Mouse (Mus musculus): Measurements from ENCODE around the gene Pcbp1. TPM values are rescaled to one million over a fixed set of nuclear protein-coding genes. Genes with fewer than 3 reads are reported as not detected.
A peak's percentile ranks its signal among the peaks of the same experiment; 100 is the strongest.

Pcbp1 gene
- total and polyA plus RNA-seq, 3 experiments: 74.2 to 385 TPM; not detected in 1

- Histone ChIP-seq H3K4me1 (ENCODE audit: control insufficient read depth in 1 of 2, insufficient read depth in 2 of 2, low read length in 2 of 2) (peaks cover 6 to 18% of the 10 kb centered on the region in 2 experiments; a peak in 3 of 4 replicates), H3K9me3 (replicated peaks; ENCODE audit: insufficient read depth, low read length) (no peaks in the 10 kb centered on the region), H3K36me3 (ENCODE audit: control insufficient read depth in 1 of 2, insufficient read depth in 2 of 2, low read length in 2 of 2) (peaks cover 0 to 20% of the 10 kb centered on the region in 2 experiments; a peak in 2 of 4 replicates), H3K4me3 (ENCODE audit: control insufficient read depth in 1 of 2, insufficient read depth in 1 of 2, low read depth in 2 of 2, low read length in 2 of 2) (no peak overlapping the region), H3K9ac (ENCODE audit: control insufficient read depth, low read depth, low read length, poor library complexity, severe bottlenecking) (no peak overlapping the region), H3K27me3 (ENCODE audit: control insufficient read depth in 1 of 2, insufficient read depth in 2 of 2, low read length in 2 of 2) (no peaks in the 10 kb centered on the region), H3K79me2 (ENCODE audit: control insufficient read depth, insufficient read depth, low read length, poor library complexity) (peaks cover 4% of the 10 kb centered on the region; the same call in 1 of the 2 replicates), H3K27ac (ENCODE audit: control insufficient read depth, low read depth, low read length) (no peak overlapping the region)
- no peak for TF ChIP-seq SIN3A (IDR thresholded peaks at IDR 0.05; ENCODE audit: low read length)
- no peak for TF ChIP-seq MYC (IDR thresholded peaks at IDR 0.05; ENCODE audit: low read depth, low read length)
- TF ChIP-seq CTCF (IDR thresholded peaks at IDR 0.05 in 2 of 3, conservative IDR thresholded peaks at IDR 0.05 in 1 of 3; ENCODE audit: control insufficient read depth in 1 of 3, insufficient read depth in 1 of 3, low read depth in 2 of 3, low read length in 3 of 3, poor library complexity in 1 of 3, severe bottlenecking in 1 of 3): no peak
- no peak for TF ChIP-seq BHLHE40 (IDR thresholded peaks at IDR 0.05; ENCODE audit: borderline replicate concordance, low read depth, low read length)
- TF ChIP-seq UBTF (IDR thresholded peaks at IDR 0.05; ENCODE audit: borderline replicate concordance, insufficient read depth, low read depth, low read length): no peak
- no peak for TF ChIP-seq HCFC1 (IDR thresholded peaks at IDR 0.05; ENCODE audit: low read depth, low read length)
- no peak for TF ChIP-seq JUND (IDR thresholded peaks at IDR 0.05; ENCODE audit: low read depth, low read length)
- no peak for TF ChIP-seq MXI1 (IDR thresholded peaks at IDR 0.05; ENCODE audit: low read depth, low read length)
- no peak for TF ChIP-seq TAL1 (IDR thresholded peaks at IDR 0.05; ENCODE audit: low read length)
- no peak for TF ChIP-seq TBP (IDR thresholded peaks at IDR 0.05; ENCODE audit: low read depth, low read length)
- no peak for TF ChIP-seq RCOR1 (IDR thresholded peaks at IDR 0.05; ENCODE audit: low read depth, low read length)
- TF ChIP-seq NELFE (IDR thresholded peaks at IDR 0.05; ENCODE audit: low read depth, low read length): no peak
- peak; percentile 66 for DNase-seq (ENCODE audit: low read depth, low spot score)
Observed at GRCm38 (mm10) chr6:86489945-86490344, 36.2 kb downstream of the Pcbp1 start.

DNA sequence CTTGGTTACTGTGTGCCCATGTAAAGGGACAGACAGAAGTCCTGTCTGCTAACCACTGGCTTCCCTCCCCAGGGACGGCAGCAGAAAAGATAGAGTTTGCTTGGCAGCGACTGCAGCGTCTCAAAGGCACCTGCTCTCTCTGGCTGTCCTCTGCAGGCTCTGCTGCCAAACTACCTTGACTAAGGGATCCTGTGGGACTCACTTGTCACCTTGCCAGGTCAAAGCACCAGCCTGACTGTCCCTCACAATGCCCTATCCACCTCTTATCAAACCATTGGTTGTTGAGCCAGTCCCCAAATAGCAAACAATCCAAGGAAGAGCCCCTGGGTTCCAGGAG is 38.0 kb downstream of the Pcbp1 start:
- peak overlapping the region; percentile 88 for H3K9ac ChIP-seq (ENCODE audit: control insufficient read depth, low read depth, low read length, poor library complexity, severe bottlenecking)

More for the DNA sequence above, 38.0 kb downstream of the Pcbp1 start:
- peak; percentile 50; the same call in 1 of the 2 replicates for TF ChIP-seq POLR2AphosphoS5 (IDR thresholded peaks at IDR 0.05; ENCODE audit: borderline replicate concordance, low read depth, low read length)
- TF ChIP-seq MAZ (IDR thresholded peaks at IDR 0.05; ENCODE audit: low read depth, low read length): no peak
- TF ChIP-seq RCOR1 (IDR thresholded peaks at IDR 0.05; ENCODE audit: low read depth, low read length): no peak
- TF ChIP-seq NRF1 (IDR thresholded peaks at IDR 0.05; ENCODE audit: insufficient read depth, low read depth, low read length, poor library complexity, severe bottlenecking): no peak
- no peak for TF ChIP-seq RAD21 (IDR thresholded peaks at IDR 0.05; ENCODE audit: low read depth, low read length)
- TF ChIP-seq TAL1 (IDR thresholded peaks at IDR 0.05; ENCODE audit: low read length): no peak
- TF ChIP-seq ETS1 (IDR thresholded peaks at IDR 0.05; ENCODE audit: low read depth, low read length): no peak
- no peak for TF ChIP-seq ZNF384 (IDR thresholded peaks at IDR 0.05; ENCODE audit: low read depth, low read length)
- no peak for TF ChIP-seq UBTF (IDR thresholded peaks at IDR 0.05; ENCODE audit: borderline replicate concordance, insufficient read depth, low read depth, low read length)
- TF ChIP-seq ZC3H11A (IDR thresholded peaks at IDR 0.05; ENCODE audit: low read depth, low read length): no peak
- TF ChIP-seq TBP (IDR thresholded peaks at IDR 0.05; ENCODE audit: low read depth, low read length): no peak
- no peak for TF ChIP-seq MXI1 (IDR thresholded peaks at IDR 0.05; ENCODE audit: low read depth, low read length)
- TF ChIP-seq TCF12 (IDR thresholded peaks at IDR 0.05; ENCODE audit: low read depth, low read length): 0 out of 2 replicates have a peak, but pooled peaks have one; percentile 25
- TF ChIP-seq CHD1 (IDR thresholded peaks at IDR 0.05; ENCODE audit: low read depth, low read length): no peak
- no peak for TF ChIP-seq SIN3A (IDR thresholded peaks at IDR 0.05; ENCODE audit: low read length)
- no peak for TF ChIP-seq ZKSCAN1 (IDR thresholded peaks at IDR 0.05; ENCODE audit: low read depth, low read length)
- TF ChIP-seq JUND (IDR thresholded peaks at IDR 0.05; ENCODE audit: low read depth, low read length): no peak
- TF ChIP-seq POLR2A (IDR thresholded peaks at IDR 0.05; ENCODE audit: control insufficient read depth in 1 of 2, insufficient read depth in 1 of 2, low read depth in 1 of 2, low read length in 2 of 2, poor library complexity in 1 of 2): peak in 1 of 2 experiments; percentile 16; a peak in 1 of 4 replicates
- TF ChIP-seq USF1 (IDR thresholded peaks at IDR 0.05; ENCODE audit: low read depth, low read length): no peak
- no peak for TF ChIP-seq GATA1 (IDR thresholded peaks at IDR 0.05; ENCODE audit: low read depth, low read length)
- no peaks in the 10 kb centered on the region for H3K27me3 ChIP-seq (ENCODE audit: control insufficient read depth in 1 of 2, insufficient read depth in 2 of 2, low read length in 2 of 2)
- no peak for DNase-seq (ENCODE audit: low read depth, low spot score)
- peak overlapping the region; percentile 98 for H3K27ac ChIP-seq (ENCODE audit: control insufficient read depth, low read depth, low read length)
- H3K36me3 ChIP-seq (ENCODE audit: control insufficient read depth in 1 of 2, insufficient read depth in 2 of 2, low read length in 2 of 2): peaks cover 0 to 13% of the 10 kb centered on the region in 2 experiments; a peak in 2 of 4 replicates
- peaks cover 6 to 10% of the 10 kb centered on the region in 2 experiments; a peak in 3 of 4 replicates for H3K4me1 ChIP-seq (ENCODE audit: control insufficient read depth in 1 of 2, insufficient read depth in 2 of 2, low read length in 2 of 2)
- H3K79me2 ChIP-seq (ENCODE audit: control insufficient read depth, insufficient read depth, low read length, poor library complexity): peaks cover 4% of the 10 kb centered on the region; the same call in 1 of the 2 replicates
- peak overlapping the region; percentile 51 to 68 for H3K4me3 ChIP-seq (ENCODE audit: control insufficient read depth in 1 of 2, insufficient read depth in 1 of 2, low read depth in 2 of 2, low read length in 2 of 2)
- no peaks in the 10 kb centered on the region for H3K9me3 ChIP-seq (replicated peaks; ENCODE audit: insufficient read depth, low read length)
